Mouse (Mus musculus) forebrain, embryonic 15.5 days (tissue): ENCODE measurements at regions not wholly inside any gene's neighbourhood (a gene's known extent, or its start where the extent isn't known, plus 50 kb on each side); places are given as distances from the start of the nearest gene placed in this dataset.
"Not testable (repeated sequence)": the region's sequence is repeated elsewhere in the genome, so short reads cannot be mapped to it uniquely, and the experiment has no call there.

Experiments
- ATAC-seq: fragments of 200-750 bp; cut with Nextera tagmentation; replicated peaks from 2 replicates; pipeline ENCODE4 v1.8.0; 2017; ENCODE audit warnings: mild to moderate bottlenecking, moderate TSS enrichment, moderate library complexity
- H3K27ac ChIP-seq: fragments of 300-500 bp; sonication (generic); replicated peaks from 2 replicates; pipeline ENCODE4 v1.5.1; 2015; ENCODE audit warnings: mild to moderate bottlenecking, inconsistent platforms
- H3K27me3 ChIP-seq: fragments of 300-500 bp; sonication (generic); 2 replicates; pipeline ENCODE4 v1.6.1; 2015; ENCODE audit warnings: inconsistent platforms
- H3K36me3 ChIP-seq: fragments of 300-500 bp; sonication (generic); 2 replicates; pipeline ENCODE4 v1.6.1; 2015; ENCODE audit warnings: mild to moderate bottlenecking, inconsistent platforms
- H3K4me1 ChIP-seq: fragments of 300-500 bp; sonication (generic); 2 replicates; pipeline ENCODE4 v1.6.1; 2015; ENCODE audit warnings: inconsistent platforms
- H3K4me2 ChIP-seq: fragments of 300-500 bp; sonication (generic); replicated peaks from 2 replicates; pipeline ENCODE4 v1.6.1; 2015; ENCODE audit warnings: mild to moderate bottlenecking, inconsistent platforms
- H3K4me3 ChIP-seq: fragments of 300-500 bp; sonication (generic); 2 replicates; pipeline ENCODE4 v1.5.1; 2015; ENCODE audit warnings: mild to moderate bottlenecking, inconsistent platforms
- H3K9ac ChIP-seq: fragments of 300-500 bp; sonication (generic); replicated peaks from 2 replicates; pipeline ENCODE4 v1.6.1; 2015; ENCODE audit warnings: mild to moderate bottlenecking, inconsistent platforms
- H3K9me3 ChIP-seq: fragments of 300-500 bp; sonication (generic); 2 replicates; pipeline ENCODE4 v1.6.1; 2016; ENCODE audit warnings: inconsistent platforms
- WGBS: fragments of 180-500 bp; shearing (Covaris S2); methylation state at CpG from one replicate; pipeline ENCODE4 v1.1.7; 2015; ENCODE audit warnings: mixed read lengths; 5-methylcytosine and 5-hydroxymethylcytosine counted together

GRCm38 (mm10) chr4:67378632-67379031 is 551.2 kb downstream of the Tlr4 start:
- WGBS: 95% methylated on average over 4 of the region's 4 CpGs
- no peak for ATAC-seq

GRCm38 (mm10) chr4:67387834-67388233 is 560.5 kb downstream of the Tlr4 start:
- no peaks in the 10 kb centered on the region for H3K4me1 ChIP-seq
- no peak for ATAC-seq
- WGBS: 83% methylated on average over 2 of the region's 2 CpGs
- H3K4me2 ChIP-seq: no peak overlapping the region
- H3K27me3 ChIP-seq: no peaks in the 10 kb centered on the region
- H3K4me3 ChIP-seq: no peak overlapping the region
- no peaks in the 10 kb centered on the region for H3K9me3 ChIP-seq
- no peak overlapping the region for H3K27ac ChIP-seq
- H3K9ac ChIP-seq: no peak overlapping the region
- H3K36me3 ChIP-seq: no peaks in the 10 kb centered on the region

More at GRCm38 (mm10) chr4:67378632-67379031, 551.2 kb downstream of the Tlr4 start:
- no peaks in the 10 kb centered on the region for H3K36me3 ChIP-seq
- no peak overlapping the region for H3K4me2 ChIP-seq
- no peak overlapping the region for H3K9ac ChIP-seq
- H3K4me3 ChIP-seq: no peak overlapping the region
- no peaks in the 10 kb centered on the region for H3K27me3 ChIP-seq
- no peak overlapping the region for H3K27ac ChIP-seq
- H3K4me1 ChIP-seq: no peaks in the 10 kb centered on the region
- no peaks in the 10 kb centered on the region for H3K9me3 ChIP-seq

- no peak overlapping the region for H3K4me3 ChIP-seq
- 88% methylated on average over 4 of the region's 4 CpGs for WGBS
- no peak overlapping the region for H3K9ac ChIP-seq
- ATAC-seq: no peak
- no peak overlapping the region for H3K4me2 ChIP-seq
- no peaks in the 10 kb centered on the region for H3K4me1 ChIP-seq
- no peak overlapping the region for H3K27ac ChIP-seq
- H3K9me3 ChIP-seq: no peaks in the 10 kb centered on the region
- no peaks in the 10 kb centered on the region for H3K36me3 ChIP-seq
- no peaks in the 10 kb centered on the region for H3K27me3 ChIP-seq
Observed at GRCm38 (mm10) chr4:67402977-67403376, 575.6 kb downstream of the Tlr4 start.

- H3K27ac ChIP-seq: no peak overlapping the region
- WGBS: 88% methylated on average over 1 of the region's 1 CpGs
- no peak overlapping the region for H3K4me2 ChIP-seq
- no peak overlapping the region for H3K9ac ChIP-seq
- no peak overlapping the region for H3K4me3 ChIP-seq
- H3K4me1 ChIP-seq: no peaks in the 10 kb centered on the region
- ATAC-seq: no peak
- H3K36me3 ChIP-seq: no peaks in the 10 kb centered on the region
- H3K27me3 ChIP-seq: no peaks in the 10 kb centered on the region
- H3K9me3 ChIP-seq: no peaks in the 10 kb centered on the region
Observed at GRCm38 (mm10) chr4:67424064-67424463, 596.7 kb downstream of the Tlr4 start.

- H3K4me1 ChIP-seq: no peaks in the 10 kb centered on the region
- 88% methylated on average over 6 of the region's 6 CpGs for WGBS
- no peaks in the 10 kb centered on the region for H3K9me3 ChIP-seq
- no peak overlapping the region for H3K4me3 ChIP-seq
- no peak overlapping the region for H3K27ac ChIP-seq
- no peak overlapping the region for H3K4me2 ChIP-seq
- no peaks in the 10 kb centered on the region for H3K36me3 ChIP-seq
- H3K27me3 ChIP-seq: no peaks in the 10 kb centered on the region
- H3K9ac ChIP-seq: no peak overlapping the region
- ATAC-seq: no peak
Observed at GRCm38 (mm10) chr4:67425712-67426111, 598.3 kb downstream of the Tlr4 start.

GRCm38 (mm10) chr4:67447835-67448234 is 620.5 kb downstream of the Tlr4 start:
- WGBS: 93% methylated on average over 3 of the region's 3 CpGs
- H3K4me3 ChIP-seq: no peak overlapping the region
- no peak overlapping the region for H3K9ac ChIP-seq
- H3K27ac ChIP-seq: no peak overlapping the region
- no peaks in the 10 kb centered on the region for H3K36me3 ChIP-seq
- no peaks in the 10 kb centered on the region for H3K27me3 ChIP-seq
- ATAC-seq: no peak
- no peaks in the 10 kb centered on the region for H3K9me3 ChIP-seq
- no peaks in the 10 kb centered on the region for H3K4me1 ChIP-seq
- no peak overlapping the region for H3K4me2 ChIP-seq

GRCm38 (mm10) chr4:67459871-67460270 is 632.5 kb downstream of the Tlr4 start:
- not testable (repeated sequence) for H3K36me3 ChIP-seq, H3K27ac ChIP-seq, H3K27me3 ChIP-seq, H3K9me3 ChIP-seq, H3K9ac ChIP-seq, ATAC-seq, H3K4me2 ChIP-seq, H3K4me1 ChIP-seq, H3K4me3 ChIP-seq
- WGBS: 92% methylated on average over 2 of the region's 2 CpGs

- H3K9me3 ChIP-seq: no peaks in the 10 kb centered on the region
- ATAC-seq: no peak
- no peak overlapping the region for H3K27ac ChIP-seq
- H3K4me3 ChIP-seq: no peak overlapping the region
- no peaks in the 10 kb centered on the region for H3K36me3 ChIP-seq
- H3K9ac ChIP-seq: no peak overlapping the region
- no peaks in the 10 kb centered on the region for H3K27me3 ChIP-seq
- H3K4me1 ChIP-seq: peaks cover 3% of the 10 kb centered on the region; the same call in 1 of the 2 replicates
- WGBS: 71% methylated on average over 1 of the region's 1 CpGs
- H3K4me2 ChIP-seq: no peak overlapping the region
Observed at GRCm38 (mm10) chr4:67473034-67473433, 645.6 kb downstream of the Tlr4 start.

- Histone ChIP-seq H3K4me1 (peaks cover 3% of the 10 kb centered on the region; the same call in 1 of the 2 replicates), H3K9me3 (no peaks in the 10 kb centered on the region), H3K9ac (no peak overlapping the region), H3K36me3 (no peaks in the 10 kb centered on the region), H3K4me3 (no peak overlapping the region), H3K4me2 (no peak overlapping the region), H3K27me3 (no peaks in the 10 kb centered on the region), H3K27ac (no peak overlapping the region)
- WGBS: 8% methylated on average over 6 of the region's 6 CpGs
- ATAC-seq: peak; percentile 97
Observed at GRCm38 (mm10) chr4:67477264-67477845, 650.0 kb downstream of the Tlr4 start.

- Histone ChIP-seq H3K9ac (no peak overlapping the region), H3K36me3 (no peaks in the 10 kb centered on the region), H3K27ac (no peak overlapping the region), H3K4me3 (no peak overlapping the region), H3K27me3 (no peaks in the 10 kb centered on the region), H3K9me3 (no peaks in the 10 kb centered on the region), H3K4me2 (no peak overlapping the region), H3K4me1 (peaks cover 3% of the 10 kb centered on the region; the same call in 1 of the 2 replicates)
- no peak for ATAC-seq
- 57% methylated on average over 2 of the region's 2 CpGs for WGBS
Observed at GRCm38 (mm10) chr4:67478081-67478480, 650.7 kb downstream of the Tlr4 start.

GRCm38 (mm10) chr4:67522235-67522634 is 694.9 kb downstream of the Tlr4 start:
- Histone ChIP-seq H3K9ac (no peak overlapping the region), H3K27me3 (no peaks in the 10 kb centered on the region), H3K4me3 (no peak overlapping the region), H3K36me3 (no peaks in the 10 kb centered on the region), H3K9me3 (no peaks in the 10 kb centered on the region), H3K4me2 (no peak overlapping the region), H3K4me1 (no peaks in the 10 kb centered on the region), H3K27ac (no peak overlapping the region)
- WGBS: 85% methylated on average over 4 of the region's 4 CpGs
- ATAC-seq: no peak

GRCm38 (mm10) chr4:67523158-67523557 is 695.8 kb downstream of the Tlr4 start:
- no peaks in the 10 kb centered on the region for H3K9me3 ChIP-seq
- WGBS: 77% methylated on average over 2 of the region's 2 CpGs
- H3K36me3 ChIP-seq: no peaks in the 10 kb centered on the region
- no peak overlapping the region for H3K4me2 ChIP-seq
- ATAC-seq: no peak
- H3K4me3 ChIP-seq: no peak overlapping the region
- no peak overlapping the region for H3K27ac ChIP-seq
- H3K9ac ChIP-seq: no peak overlapping the region
- no peaks in the 10 kb centered on the region for H3K4me1 ChIP-seq
- no peaks in the 10 kb centered on the region for H3K27me3 ChIP-seq

- no peaks in the 10 kb centered on the region for H3K4me1 ChIP-seq
- 80% methylated on average over 3 of the region's 3 CpGs for WGBS
- ATAC-seq: no peak
- no peak overlapping the region for H3K4me3 ChIP-seq
- H3K36me3 ChIP-seq: no peaks in the 10 kb centered on the region
- H3K27ac ChIP-seq: no peak overlapping the region
- no peaks in the 10 kb centered on the region for H3K9me3 ChIP-seq
- no peaks in the 10 kb centered on the region for H3K27me3 ChIP-seq
- H3K4me2 ChIP-seq: no peak overlapping the region
- H3K9ac ChIP-seq: no peak overlapping the region
Observed at GRCm38 (mm10) chr4:67529586-67529985, 702.2 kb downstream of the Tlr4 start.
